ENCODE assay signal across 9 mouse cellular contexts in the genomic region with DNA sequence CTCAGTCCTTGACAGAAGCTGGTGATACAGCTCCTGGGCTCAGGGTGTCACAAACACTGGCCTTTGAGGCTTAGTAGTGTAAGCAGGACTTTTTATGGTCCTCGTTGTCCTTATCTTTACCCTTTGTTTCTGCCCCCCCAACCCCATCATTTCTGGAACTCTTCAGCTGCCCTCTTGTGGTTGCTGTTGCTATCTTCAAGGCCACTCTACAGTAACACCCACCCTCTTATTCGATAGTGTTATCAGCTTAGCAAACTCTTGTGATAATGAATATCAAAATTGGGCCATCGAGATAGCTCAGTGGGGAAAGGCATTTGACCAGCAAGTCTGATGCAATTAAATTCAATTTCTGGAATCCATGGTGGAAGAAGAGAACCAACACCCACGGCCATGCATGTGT. TPM values are rescaled to one million over a fixed set of nuclear protein-coding genes. Genes with fewer than 3 reads are reported as not detected.
A peak's percentile ranks its signal among the peaks of the same experiment; 100 is the strongest.
DNase-seq lines count a peak whose midpoint lies in the region; ATAC-seq and TF ChIP-seq lines count a peak whose summit lies in the region.
"Had no signal": no experiment of that assay in that cellular context is flagged by ENCODE, and none has a peak within 500 bp of the region (broad histone marks: within the 10 kb centered on the region; RNA-seq: fewer than 3 reads in every experiment).

No protein-coding gene starts in this region.

- no peaks in the 10 kb centered on the region for H3K27me3 ChIP-seq in kidney, adult 2 months (replicated peaks; ENCODE audit: control insufficient read depth, insufficient read depth, low read length)
- H3K27me3 ChIP-seq in kidney, embryonic 14.5 days (ENCODE audit: control insufficient read depth, insufficient read depth, low read length): no peaks in the 10 kb centered on the region
- H3K27me3 ChIP-seq in liver, postnatal 0 days (ENCODE audit: insufficient read depth, low read length): no peaks in the 10 kb centered on the region

- H3K4me3 ChIP-seq in kidney, adult 2 months (ENCODE audit: insufficient read depth, low read depth, low read length): no peak overlapping the region
- no peak overlapping the region for H3K4me3 ChIP-seq in kidney, embryonic 14.5 days (ENCODE audit: low read length)
- no peak overlapping the region for H3K4me3 ChIP-seq in liver, postnatal 0 days (ENCODE audit: low read depth, low read length)

- H3K4me2 ChIP-seq in kidney, embryonic 14.5 days (replicated peaks; ENCODE audit: low read depth, low read length): no peak overlapping the region
- no peak overlapping the region for H3K4me2 ChIP-seq in liver, postnatal 0 days (ENCODE audit: low read depth, low read length)

- TF ChIP-seq EP300 in liver, postnatal 0 days (IDR thresholded peaks at IDR 0.05; ENCODE audit: low read depth): no peak

- ATAC-seq in kidney, embryonic 14.5 days (ENCODE audit: low FRiP score, low TSS enrichment): no peak
- ATAC-seq in liver, postnatal 0 days: no peak

- intact Hi-C loops in gastrocnemius, postnatal 36 days (cut with DNase I): no loop called here

- H3K9ac ChIP-seq in kidney, embryonic 14.5 days (ENCODE audit: low read depth, low read length): no peak overlapping the region
- H3K9ac ChIP-seq in liver, postnatal 0 days (replicated peaks): no peak overlapping the region

- TF ChIP-seq CTCF in kidney, adult 2 months (conservative IDR thresholded peaks at IDR 0.05; ENCODE audit: insufficient read depth, insufficient read length, low read depth, low read length): 0 out of 2 replicates have a peak, but pooled peaks have one; percentile 10
- TF ChIP-seq CTCF in liver, postnatal 0 days (IDR thresholded peaks at IDR 0.05; ENCODE audit: low read depth): peak; percentile 58

- no peaks in the 10 kb centered on the region for H3K4me1 ChIP-seq in kidney, adult 2 months (ENCODE audit: control insufficient read depth, insufficient read depth, low read length)
- H3K4me1 ChIP-seq in kidney, embryonic 14.5 days (ENCODE audit: control insufficient read depth, insufficient read depth, low read length): peaks cover 15% of the 10 kb centered on the region; the same call in 1 of the 2 replicates
- no peaks in the 10 kb centered on the region for H3K4me1 ChIP-seq in liver, postnatal 0 days (ENCODE audit: insufficient read depth)

- 67% methylated on average over 4 of the region's 4 CpGs for WGBS in kidney, adult 2 months
- WGBS in kidney, embryonic 14.5 days: 70% methylated on average over 4 of the region's 4 CpGs
- WGBS in liver, postnatal 0 days (ENCODE audit: insufficient replicate concordance): 46% methylated on average over 4 of the region's 4 CpGs

- no peaks in the 10 kb centered on the region for H3K36me3 ChIP-seq in kidney, adult 2 months (ENCODE audit: control insufficient read depth, insufficient read depth, low read length)
- no peaks in the 10 kb centered on the region for H3K36me3 ChIP-seq in kidney, embryonic 14.5 days (ENCODE audit: control insufficient read depth, insufficient read depth, low read length)
- no peaks in the 10 kb centered on the region for H3K36me3 ChIP-seq in liver, postnatal 0 days (replicated peaks; ENCODE audit: insufficient read depth, low read length)

- no peak overlapping the region for H3K27ac ChIP-seq in kidney, adult 2 months (ENCODE audit: insufficient read depth, low read depth, low read length)
- no peak overlapping the region for H3K27ac ChIP-seq in kidney, embryonic 14.5 days (ENCODE audit: low read depth, low read length)
- H3K27ac ChIP-seq in liver, postnatal 0 days (ENCODE audit: low read depth): no peak overlapping the region

- TF ChIP-seq POLR2A in kidney, adult 2 months (IDR thresholded peaks at IDR 0.05; ENCODE audit: low read depth, low read length): no peak

- DNase-seq in kidney, adult 2 months: peak; percentile 27
- DNase-seq in MN1 (ENCODE audit: low spot score): peak; percentile 34
- DNase-seq in cerebellum, postnatal 10 days: peak; percentile 78 to 82
- DNase-seq in liver, postnatal 0 days: no peak
- DNase-seq in embryo, embryonic 10.5 days (ENCODE audit: low spot score): no peak
- DNase-seq in gastrocnemius, postnatal 36 days: no peak
- DNase-seq in left cerebral cortex, adult 11 months (ENCODE audit: low spot score): no peak

- no peaks in the 10 kb centered on the region for H3K9me3 ChIP-seq in kidney, embryonic 14.5 days (ENCODE audit: control insufficient read depth, low read length)
- H3K9me3 ChIP-seq in liver, postnatal 0 days (ENCODE audit: low read length): no peaks in the 10 kb centered on the region

RNA-seq across cellular contexts. Expression of gene Fam178b, which starts 18.5 kb away (rescaled TPM):
- polyA plus RNA-seq in kidney, adult 2 months (2012; rRNA removed): 0.35 and 1.1 TPM in 2 replicates
- polyA plus RNA-seq in kidney, embryonic 14.5 days (2014; fragmentation: Nextera tagmentation; extraction: Ambion mirVana): 1.2 and 1.3 TPM in 2 replicates
- 0.16 and 0.37 TPM in 2 replicates for polyA plus RNA-seq in liver, postnatal 0 days (2015; fragmentation: Nextera tagmentation; extraction: Ambion mirVana)
- total RNA-seq in gastrocnemius, postnatal 36 days (2021): 1 to 10 TPM in 1 of 2 experiments, not detected in 1; 1.2 TPM
- total RNA-seq: left cerebral cortex, adult 18-20 months had no signal

RNA-seq across cellular contexts. Expression of gene Cox5b, which starts 26.8 kb away (rescaled TPM):
- polyA plus RNA-seq in kidney, adult 2 months (2012; rRNA removed): 1,291 and 1,565 TPM in 2 replicates
- polyA plus RNA-seq in kidney, embryonic 14.5 days (2014; fragmentation: Nextera tagmentation; extraction: Ambion mirVana): 659 and 772 TPM in 2 replicates
- polyA plus RNA-seq in liver, postnatal 0 days (2015; fragmentation: Nextera tagmentation; extraction: Ambion mirVana): 620 and 664 TPM in 2 replicates
- total RNA-seq in gastrocnemius, postnatal 36 days (2021): 1,000 to 10,000 TPM; 1,244 to 1,300 TPM

RNA-seq across cellular contexts. Expression of gene 4933424G06Rik, which starts 45.5 kb away (rescaled TPM):
- not detected in 2 replicates for polyA plus RNA-seq in kidney, adult 2 months (2012; rRNA removed)
- polyA plus RNA-seq in kidney, embryonic 14.5 days (2014; fragmentation: Nextera tagmentation; extraction: Ambion mirVana): 0.34 TPM in 1 of 2 replicates, not detected in the other
- not detected in 2 replicates for polyA plus RNA-seq in liver, postnatal 0 days (2015; fragmentation: Nextera tagmentation; extraction: Ambion mirVana)
- under 1 TPM in 1 of 2 experiments, not detected in 1; 0.49 TPM for total RNA-seq in gastrocnemius, postnatal 36 days (2021)

RNA-seq across cellular contexts. Expression of gene Actr1b, which starts 49.8 kb away (rescaled TPM):
- 130 and 141 TPM in 2 replicates for polyA plus RNA-seq in kidney, adult 2 months (2012; rRNA removed)
- polyA plus RNA-seq in kidney, embryonic 14.5 days (2014; fragmentation: Nextera tagmentation; extraction: Ambion mirVana): 59.9 and 93.0 TPM in 2 replicates
- 19.3 and 21.3 TPM in 2 replicates for polyA plus RNA-seq in liver, postnatal 0 days (2015; fragmentation: Nextera tagmentation; extraction: Ambion mirVana)
- total RNA-seq in gastrocnemius, postnatal 36 days (2021): 100 to 1,000 TPM; 117 to 148 TPM

Comparison
In these comparisons a context has a peak if more than half of its experiments do, and no peak if none do; other contexts are left out.
1. DNase-seq: peak in kidney, adult 2 months (single experiment), MN1 (single experiment) and cerebellum, postnatal 10 days (2 of 2); none in liver, postnatal 0 days (single experiment), embryo, embryonic 10.5 days (single experiment), gastrocnemius, postnatal 36 days (0 of 2) and left cerebral cortex, adult 11 months (single experiment).